Mouse (Mus musculus): ENCODE data around the gene Trak1.

DNA sequence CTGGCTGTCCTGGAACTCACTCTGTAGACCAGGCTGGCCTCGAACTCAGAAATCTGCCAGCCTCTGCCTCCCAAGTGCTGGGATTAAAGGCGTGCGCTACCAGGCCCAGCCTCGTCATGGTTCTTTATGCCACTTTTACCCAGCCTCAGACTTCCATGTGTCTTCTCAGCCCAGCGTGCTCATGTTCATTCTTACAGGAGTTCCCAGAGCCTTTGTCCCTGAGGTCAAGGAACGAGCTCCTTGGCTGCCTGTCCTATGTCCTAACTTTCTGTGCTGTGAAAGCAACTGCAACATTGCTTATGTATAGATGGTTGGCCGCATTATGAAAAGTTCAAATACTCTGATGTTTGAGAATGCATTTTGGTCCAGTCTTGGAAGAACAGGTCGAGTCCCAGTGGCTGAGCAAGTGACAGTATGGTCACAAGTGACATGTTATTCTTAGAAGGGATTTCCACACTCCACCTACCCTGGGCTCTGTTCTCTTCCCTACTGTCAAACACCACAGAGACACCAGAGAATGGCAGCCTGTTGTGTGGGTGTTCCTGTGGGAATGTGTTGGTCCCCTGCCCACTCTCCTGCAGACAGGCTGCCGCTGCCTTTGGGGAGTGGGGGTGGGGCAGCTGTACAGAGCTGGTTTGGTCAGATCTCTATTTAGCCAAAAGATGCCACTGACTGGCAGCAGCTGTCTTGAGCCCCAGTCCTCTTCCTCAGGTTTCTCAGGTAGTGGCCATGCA, 90.4 kb downstream of the Trak1 start:
- TF ChIP-seq CTCF (IDR thresholded peaks at IDR 0.05; ENCODE audit: borderline replicate concordance, insufficient read depth, low read length) (no peak), POLR2A (IDR thresholded peaks at IDR 0.05; ENCODE audit: low read depth, low read length) (no peak)
